Mouse (Mus musculus): ENCODE results near the gene Lrch1. TPM values are rescaled to one million over a fixed set of nuclear protein-coding genes. Genes with fewer than 3 reads are reported as not detected.

Lrch1 gene
- total RNA-seq, 2 experiments from 2014 or later, result 28.6 to 52.3 TPM

DNA sequence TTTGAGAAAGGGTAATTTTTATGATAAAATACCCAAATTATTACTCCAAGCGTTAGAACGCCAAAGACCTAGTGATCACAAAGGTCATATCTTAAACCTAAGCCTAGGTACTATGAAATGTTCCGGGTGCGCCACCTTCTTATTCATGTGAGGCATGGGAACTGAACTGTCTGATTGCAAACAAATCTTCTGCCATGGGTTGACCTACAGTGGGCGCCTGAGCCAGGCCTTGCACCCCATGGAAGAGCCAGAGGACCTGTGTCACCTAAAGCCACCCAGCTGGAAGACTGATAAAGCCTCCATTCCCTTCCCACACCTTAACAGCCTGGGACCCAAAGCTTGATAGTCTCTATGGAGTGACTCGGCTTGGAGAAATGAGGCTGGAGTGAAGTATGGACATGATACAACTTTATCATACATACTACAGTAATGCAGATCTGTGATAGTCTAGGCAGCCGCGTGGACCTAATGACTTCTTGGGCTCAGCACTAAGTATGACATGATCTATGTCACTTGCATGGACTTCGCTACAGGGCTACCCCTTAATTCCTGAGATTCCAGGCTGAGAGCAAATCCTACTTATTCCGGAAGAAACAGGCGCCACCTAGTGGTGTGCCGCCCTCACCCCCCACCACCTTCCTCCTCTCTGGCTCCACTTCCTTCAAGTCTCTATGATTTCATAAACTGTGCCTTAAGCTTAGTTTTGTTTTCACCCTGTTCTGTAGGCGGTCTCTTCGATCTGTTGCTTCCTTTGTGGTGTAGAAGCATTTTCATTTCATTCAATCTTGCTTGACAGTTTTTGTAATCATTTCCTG, 957 bp upstream of the Lrch1 start:
- peak; percentile 57 to 69 for DNase-seq (ENCODE audit: extremely low spot score in 1 of 2, low spot score in 2 of 2)
- intact Hi-C loops (cut with DNase I), result loop anchor here (2.0 to 10.0 kb wide), 6 partner anchors 41 to 184 kb away; no protein-coding TSS in a partner anchor

DNA sequence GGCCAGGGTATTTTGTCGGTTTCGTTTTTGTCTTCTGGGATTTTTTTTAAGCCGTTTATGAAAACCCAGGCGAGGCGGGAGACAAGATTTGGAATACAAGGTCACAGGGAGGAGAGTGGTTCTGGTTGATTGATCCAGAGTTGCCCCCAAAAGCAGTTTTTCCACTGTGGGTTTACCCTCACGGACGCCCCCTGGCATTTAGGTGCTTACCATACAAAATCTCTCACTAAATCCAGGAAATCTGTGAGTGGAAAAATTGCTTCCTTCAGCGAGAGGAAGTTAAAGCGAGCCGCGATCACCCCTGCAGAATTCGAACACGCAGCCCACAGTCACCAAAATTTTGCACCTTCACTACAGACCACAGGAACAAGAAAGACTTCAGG, 329 bp upstream of the Lrch1 start:
- no peak for DNase-seq (ENCODE audit: extremely low spot score in 1 of 2, low spot score in 2 of 2)
- intact Hi-C loops (cut with DNase I), result loop anchor here (2.0 to 10.0 kb wide), 6 partner anchors 41 to 183 kb away; no protein-coding TSS in a partner anchor

DNA sequence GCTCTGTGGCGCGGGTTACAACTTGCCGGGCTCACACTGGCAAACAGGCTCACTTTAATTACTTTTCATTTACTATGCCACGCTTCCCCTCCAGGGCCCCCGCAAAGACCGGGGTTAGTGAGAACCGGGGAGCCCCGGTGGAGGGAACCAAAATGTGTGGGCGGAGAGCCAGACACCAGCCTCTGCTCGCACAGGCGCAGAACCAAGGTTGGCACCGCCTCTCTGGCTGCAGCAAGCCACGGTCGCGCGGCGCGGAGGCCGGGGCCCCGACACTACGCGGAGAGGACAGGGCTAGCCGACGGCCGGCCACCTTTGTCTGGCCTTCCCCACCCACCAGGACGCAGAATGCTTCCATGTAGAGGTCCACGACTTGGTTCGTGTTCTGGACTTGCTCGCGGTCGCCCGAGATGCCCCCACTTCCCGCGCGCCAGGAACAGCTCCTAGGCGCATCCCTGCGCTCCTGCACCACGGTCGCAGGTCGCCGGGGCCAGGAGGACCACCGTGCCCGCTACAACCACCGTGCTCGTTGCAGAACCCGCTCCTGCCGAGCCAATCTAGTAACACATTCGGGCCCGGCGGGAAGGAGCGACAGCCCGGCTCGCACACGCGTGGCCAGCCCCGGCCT, 813 bp downstream of the Lrch1 start:
- intact Hi-C loops (cut with DNase I), result loop anchor here (5.0 to 10.0 kb wide), 5 partner anchors 40 to 155 kb away; no protein-coding TSS in a partner anchor
- peak; percentile 70 to 89 for DNase-seq (ENCODE audit: extremely low spot score in 1 of 2, low spot score in 2 of 2)

DNA sequence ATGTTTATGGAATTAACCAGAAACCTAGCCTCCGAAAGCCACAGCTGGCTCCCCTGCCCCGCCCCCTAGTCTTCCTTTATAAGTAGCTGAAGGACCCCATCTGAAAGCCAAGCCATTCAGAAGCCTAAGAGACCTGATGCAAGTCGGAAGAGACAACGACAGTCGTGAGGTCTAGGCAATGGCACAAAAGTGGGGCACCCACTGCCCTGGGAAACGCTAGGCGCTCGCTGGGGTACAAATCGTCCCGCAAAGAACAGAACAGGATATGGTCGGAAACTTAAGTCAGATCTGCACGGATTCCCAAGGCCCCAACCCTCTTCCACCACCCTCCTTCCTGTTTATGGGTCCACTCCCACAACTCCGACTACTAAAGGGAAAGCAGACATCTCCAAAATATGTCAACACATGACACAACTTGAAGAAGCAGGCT, 1.3 kb downstream of the Lrch1 start:
- DNase-seq (ENCODE audit: extremely low spot score in 1 of 2, low spot score in 2 of 2), result no peak
- intact Hi-C loops (cut with DNase I), result loop anchor here (5.0 to 10.0 kb wide), 5 partner anchors 39 to 154 kb away; no protein-coding TSS in a partner anchor

DNA sequence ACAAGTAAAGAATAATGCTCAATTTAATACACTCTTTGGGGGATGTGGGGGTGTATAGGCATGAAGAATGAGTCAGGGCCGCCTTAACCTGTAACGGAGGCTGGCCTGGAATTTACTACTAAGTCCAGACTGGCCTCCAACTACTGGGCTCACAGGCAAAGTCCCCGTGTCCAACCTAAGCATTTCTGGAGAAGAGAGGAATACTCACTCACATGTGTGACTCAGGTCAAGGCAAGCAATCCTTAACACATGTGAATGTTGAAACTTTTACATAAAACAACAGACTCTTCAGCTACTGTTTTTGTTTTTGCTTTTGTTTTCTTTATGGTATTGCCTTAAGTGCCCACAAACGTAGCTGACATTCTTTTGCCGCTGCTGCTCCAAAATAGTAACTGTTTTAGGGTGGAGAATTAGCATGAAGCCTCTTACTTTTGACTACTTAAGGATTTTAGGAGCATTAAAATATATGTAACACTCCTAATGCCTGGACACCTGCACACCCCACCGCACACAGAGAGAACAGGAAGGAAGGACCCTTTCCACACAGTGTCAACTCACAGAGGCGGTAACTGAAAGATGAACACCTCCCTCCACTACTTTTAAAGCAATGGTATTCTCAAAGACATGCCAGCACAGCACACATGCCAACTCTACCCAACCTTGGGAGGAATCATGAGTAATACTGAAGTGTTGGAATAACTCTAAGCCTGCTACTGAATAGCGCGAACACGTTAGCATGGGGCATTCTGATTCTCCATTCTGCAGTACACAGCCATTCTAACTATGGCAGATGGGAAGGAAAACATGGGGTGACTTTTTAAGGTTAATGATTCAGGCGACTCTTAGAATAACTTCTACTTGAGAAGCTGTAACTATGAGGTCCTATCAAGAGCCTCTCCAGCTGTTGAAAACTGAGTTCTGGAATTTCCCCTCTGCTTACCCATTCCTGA, 2.1 kb downstream of the Lrch1 start:
- intact Hi-C loops (cut with DNase I), result loop anchor here (5.0 to 10.0 kb wide), 5 partner anchors 38 to 153 kb away; no protein-coding TSS in a partner anchor
- no peak for DNase-seq (ENCODE audit: extremely low spot score in 1 of 2, low spot score in 2 of 2)

DNA sequence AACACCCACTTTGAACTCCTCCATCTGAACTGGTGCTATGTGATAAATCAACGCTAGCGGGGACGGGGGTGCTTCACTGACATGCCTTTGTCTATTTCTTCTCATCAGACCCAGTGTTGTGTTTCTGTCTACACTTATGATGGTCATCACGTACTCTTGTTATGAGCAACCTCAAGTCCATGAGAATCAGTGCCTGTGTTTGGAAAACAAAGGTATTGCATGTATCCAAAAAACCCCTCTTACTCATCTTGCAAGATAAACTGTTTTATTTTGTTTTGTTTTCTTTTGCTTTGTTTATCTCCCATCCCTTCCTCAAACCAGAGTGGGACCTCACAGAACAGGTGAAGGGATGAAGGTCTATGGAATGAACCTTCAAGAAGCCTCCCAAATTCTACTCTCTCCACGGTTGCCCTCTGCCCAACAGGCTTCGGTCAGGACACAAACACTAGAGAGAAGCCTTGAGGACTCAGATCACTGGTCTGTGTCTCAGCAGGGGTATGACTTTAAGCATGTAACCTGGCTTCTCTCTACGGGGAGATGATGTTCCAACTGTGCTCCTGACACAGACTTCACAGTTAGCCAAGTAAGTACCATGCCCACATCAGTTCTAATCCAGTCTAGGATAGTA, 3.4 kb downstream of the Lrch1 start:
- DNase-seq (ENCODE audit: extremely low spot score in 1 of 2, low spot score in 2 of 2), result no peak
- intact Hi-C loops (cut with DNase I), result loop anchor here (10.0 kb wide), 2 partner anchors 59 to 119 kb away; no protein-coding TSS in a partner anchor

DNA sequence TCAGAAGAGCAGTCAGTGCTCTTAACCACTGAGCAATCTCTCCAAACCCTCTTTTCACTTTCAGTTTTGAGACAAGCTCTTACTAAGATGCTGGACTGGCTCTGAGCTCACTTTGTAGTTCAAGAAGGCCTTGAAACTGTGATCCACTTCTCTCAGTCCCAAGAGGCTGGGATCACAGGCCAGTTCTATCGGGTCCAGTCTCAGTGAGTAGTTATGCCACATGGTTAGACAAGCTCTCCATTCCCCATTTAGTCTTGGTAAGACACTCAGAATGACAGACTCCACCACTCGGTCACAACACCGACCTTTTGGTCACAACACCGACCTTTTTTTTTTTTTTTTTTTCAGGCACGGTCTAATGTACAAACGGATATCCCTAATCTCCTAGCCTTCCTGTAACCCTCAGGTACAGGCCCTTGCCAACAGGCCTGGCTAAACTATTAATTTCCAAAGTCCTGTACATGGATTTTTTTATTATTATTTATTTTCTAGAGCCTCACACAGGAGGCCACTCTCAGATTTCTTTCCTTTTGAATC, 4.0 kb downstream of the Lrch1 start:
- DNase-seq (ENCODE audit: extremely low spot score in 1 of 2, low spot score in 2 of 2), result no peak
- intact Hi-C loops (cut with DNase I), result loop anchor here (10.0 kb wide), 2 partner anchors 59 to 119 kb away; no protein-coding TSS in a partner anchor

DNA sequence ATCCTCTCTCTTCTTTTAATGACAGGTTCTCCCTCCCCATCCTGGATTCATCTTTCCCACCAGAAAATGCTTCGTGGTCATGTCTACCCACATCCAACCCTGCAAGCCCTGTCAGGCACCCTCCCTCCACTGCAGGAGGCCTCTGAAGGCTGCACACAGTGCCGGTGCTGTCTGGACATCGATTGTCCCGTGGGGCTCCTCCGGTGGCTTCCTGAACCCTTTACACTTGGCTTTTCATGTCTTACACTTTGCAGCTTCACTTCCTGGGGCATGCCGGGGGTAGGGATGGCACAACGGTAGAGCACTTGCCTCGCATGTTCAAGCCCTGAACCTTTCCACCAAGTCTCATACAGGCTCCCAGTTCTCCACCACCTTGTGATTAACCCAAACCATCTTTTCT, 4.7 kb downstream of the Lrch1 start:
- intact Hi-C loops (cut with DNase I), result loop anchor here (10.0 kb wide), 2 partner anchors 58 to 118 kb away; no protein-coding TSS in a partner anchor
- no peak for DNase-seq (ENCODE audit: extremely low spot score in 1 of 2, low spot score in 2 of 2)

DNA sequence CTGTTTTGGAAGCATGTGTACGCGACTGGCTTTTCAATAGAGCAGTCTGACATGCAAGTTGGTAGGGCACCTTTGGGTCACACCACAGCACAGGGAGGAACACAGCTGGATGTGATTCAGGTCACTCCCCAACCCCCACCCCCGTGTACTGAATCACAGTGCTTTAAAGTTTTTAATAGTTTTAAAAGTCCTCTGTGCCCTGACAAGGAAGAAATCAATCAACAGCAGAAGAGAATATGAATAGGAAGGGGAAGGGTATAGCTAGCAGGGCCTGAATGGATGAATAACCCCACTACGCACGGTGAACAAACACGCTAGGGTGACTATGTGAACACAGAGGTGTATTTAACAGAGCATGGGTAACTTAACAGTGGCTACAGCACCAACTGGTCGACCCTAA, 6.1 kb downstream of the Lrch1 start:
- intact Hi-C loops (cut with DNase I), result loop anchor here (10.0 kb wide), 2 partner anchors 57 to 117 kb away; no protein-coding TSS in a partner anchor
- DNase-seq (ENCODE audit: extremely low spot score in 1 of 2, low spot score in 2 of 2), result no peak

DNA sequence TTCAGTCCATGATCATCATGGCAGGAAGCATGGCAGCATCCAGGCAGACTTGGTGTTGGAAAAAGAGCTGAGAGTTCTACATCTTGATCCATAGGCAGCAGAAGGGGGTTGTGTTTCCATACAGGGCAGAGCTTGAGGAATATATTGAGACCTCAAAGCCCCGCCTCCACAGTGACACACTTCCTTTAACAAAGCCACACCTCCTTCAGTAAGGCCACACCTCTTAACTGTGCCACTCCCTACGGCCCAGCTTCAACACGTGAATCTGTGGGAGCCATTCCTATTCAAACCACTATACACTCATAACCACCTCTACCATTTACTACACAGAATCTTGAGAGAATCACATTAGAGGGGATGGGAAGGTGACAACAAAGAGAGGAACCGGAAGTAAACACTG, 6.9 kb downstream of the Lrch1 start:
- intact Hi-C loops (cut with DNase I), result loop anchor here (10.0 kb wide), 2 partner anchors 56 to 116 kb away; no protein-coding TSS in a partner anchor
- DNase-seq (ENCODE audit: extremely low spot score in 1 of 2, low spot score in 2 of 2), result no peak

DNA sequence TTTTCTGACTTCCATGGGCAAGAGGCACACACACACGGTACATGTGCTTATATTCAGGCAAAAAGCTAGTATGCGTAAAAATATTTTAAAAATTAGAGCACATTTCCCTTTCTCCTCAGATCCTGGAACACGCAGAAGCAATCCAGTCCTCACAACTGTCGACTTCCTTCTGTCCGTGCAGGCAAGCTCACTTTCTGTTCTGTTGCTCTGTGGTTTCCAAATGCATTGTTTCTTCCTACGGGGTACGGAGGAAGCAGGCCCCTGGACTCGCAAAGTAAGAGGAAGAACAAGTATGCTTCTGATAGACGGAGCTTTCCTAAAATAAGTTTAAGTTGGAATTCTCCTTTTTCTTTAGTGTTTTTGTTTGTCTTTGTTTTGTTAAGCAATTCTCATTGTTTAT, 8.3 kb downstream of the Lrch1 start:
- intact Hi-C loops (cut with DNase I), result no loop called here
- DNase-seq (ENCODE audit: extremely low spot score in 1 of 2, low spot score in 2 of 2), result no peak

DNA sequence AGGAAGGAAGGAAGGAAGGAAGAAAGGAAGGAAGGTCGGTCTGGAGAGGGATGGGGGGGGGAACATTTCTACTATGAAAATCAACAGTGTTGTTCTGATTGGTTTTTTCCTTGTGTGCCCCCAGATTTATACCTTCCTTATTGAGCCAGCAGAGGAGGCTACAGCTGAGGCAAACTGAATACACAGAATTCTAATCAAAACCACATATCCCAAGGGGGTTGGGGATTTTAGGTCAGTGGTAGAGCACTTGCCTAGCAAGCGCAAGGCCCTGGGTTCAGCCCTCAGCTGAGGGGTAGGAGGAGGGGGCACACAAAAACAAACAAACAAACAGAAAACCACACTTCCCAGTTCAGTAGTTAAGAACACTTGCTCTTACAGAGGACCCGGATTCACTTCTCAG, 8.8 kb downstream of the Lrch1 start:
- DNase-seq (ENCODE audit: extremely low spot score in 1 of 2, low spot score in 2 of 2), result no peak

DNA sequence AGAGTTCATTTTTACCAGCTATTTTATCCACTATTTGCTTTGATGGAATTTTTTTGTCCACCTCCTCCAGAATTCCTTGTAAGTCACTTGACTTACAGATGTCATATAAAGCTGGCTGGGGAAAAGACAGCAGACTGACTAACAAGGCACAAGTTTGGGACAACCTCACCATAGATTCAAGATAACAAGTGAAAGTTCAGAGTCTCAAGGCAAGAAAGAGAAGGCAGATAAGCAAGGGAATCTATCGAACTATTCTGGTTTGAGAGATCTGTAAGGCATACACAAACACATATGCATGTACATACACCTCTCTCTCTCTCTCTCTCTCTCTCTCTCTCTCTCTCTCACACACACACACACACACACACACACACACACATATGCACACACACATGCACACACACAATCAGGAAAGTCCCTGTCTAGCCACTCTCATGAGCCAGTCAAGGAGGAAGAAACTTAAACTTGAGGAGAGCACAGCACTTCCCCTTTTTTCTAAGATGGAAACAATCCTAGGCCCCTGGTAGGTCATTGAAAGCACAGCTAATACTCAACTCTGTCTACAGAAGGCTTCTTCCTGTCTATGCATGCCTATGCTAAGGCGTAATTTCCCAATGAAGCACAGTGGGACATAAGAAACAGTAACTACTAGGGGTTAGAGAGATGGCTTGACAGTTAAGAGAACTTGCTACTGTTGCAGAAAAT, 11.0 kb downstream of the Lrch1 start:
- intact Hi-C loops (cut with DNase I), result no loop called here
- DNase-seq (ENCODE audit: extremely low spot score in 1 of 2, low spot score in 2 of 2), result no peak

More for the DNA sequence above, 8.8 kb downstream of the Lrch1 start:
- intact Hi-C loops (cut with DNase I), result no loop called here

DNA sequence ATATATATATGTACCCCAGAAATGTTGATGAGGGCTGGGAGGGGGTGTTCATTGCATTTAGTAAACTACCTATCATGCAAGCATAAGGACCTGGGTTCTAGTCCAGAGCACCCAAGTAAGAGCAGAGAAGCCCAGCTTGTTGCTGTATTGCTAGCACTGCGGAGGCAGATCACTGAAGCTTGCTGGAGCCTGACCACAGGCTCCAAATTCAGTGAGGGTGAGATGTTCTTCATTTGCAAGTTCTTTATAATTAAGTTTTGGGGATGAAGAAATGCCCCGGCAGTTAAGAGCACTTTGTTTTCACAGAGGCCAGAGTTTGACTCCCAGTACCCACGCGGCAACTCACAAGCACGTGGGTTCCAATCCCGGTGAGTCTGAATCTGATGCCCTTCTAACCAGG, 12.6 kb downstream of the Lrch1 start:
- intact Hi-C loops (cut with DNase I), result no loop called here

DNA sequence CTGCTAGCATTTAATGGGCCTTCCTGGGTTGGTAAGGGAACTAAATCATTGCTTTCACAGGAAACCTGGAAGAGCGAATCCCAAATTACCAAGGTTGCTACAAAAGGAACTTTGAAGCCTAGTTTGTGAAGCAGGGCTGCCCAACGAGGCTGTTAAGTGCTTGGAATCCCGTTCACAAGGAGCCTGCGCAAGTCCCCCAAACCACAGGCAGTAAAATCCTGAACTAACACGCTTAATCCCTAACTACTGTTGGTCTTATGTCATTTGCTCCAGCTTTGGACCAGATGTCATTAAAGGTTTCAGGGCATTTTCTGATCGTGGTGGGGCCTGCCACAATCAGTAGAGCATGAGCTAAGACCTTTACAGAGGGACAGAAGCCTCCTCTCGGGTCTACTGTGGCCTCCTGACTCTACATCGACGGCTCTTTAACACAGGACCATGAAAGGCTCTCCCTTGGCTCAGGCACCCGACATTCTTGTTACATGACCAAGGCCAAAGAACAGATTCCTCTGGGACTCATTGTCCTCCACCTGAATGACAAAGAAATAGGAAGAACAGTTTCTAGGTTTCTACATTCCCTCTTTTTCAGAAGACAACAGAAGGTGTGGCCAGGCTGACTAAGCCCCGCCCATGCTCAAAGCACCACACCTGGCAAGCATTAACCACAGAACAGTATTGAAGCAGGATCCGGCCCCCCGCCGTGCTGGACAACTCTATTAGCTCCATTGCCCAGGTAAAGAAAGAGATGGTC, 13.5 kb downstream of the Lrch1 start:
- intact Hi-C loops (cut with DNase I), result no loop called here
- DNase-seq (ENCODE audit: extremely low spot score in 1 of 2, low spot score in 2 of 2), result no peak

More for the DNA sequence above, 12.6 kb downstream of the Lrch1 start:
- DNase-seq (ENCODE audit: extremely low spot score in 1 of 2, low spot score in 2 of 2), result no peak

DNA sequence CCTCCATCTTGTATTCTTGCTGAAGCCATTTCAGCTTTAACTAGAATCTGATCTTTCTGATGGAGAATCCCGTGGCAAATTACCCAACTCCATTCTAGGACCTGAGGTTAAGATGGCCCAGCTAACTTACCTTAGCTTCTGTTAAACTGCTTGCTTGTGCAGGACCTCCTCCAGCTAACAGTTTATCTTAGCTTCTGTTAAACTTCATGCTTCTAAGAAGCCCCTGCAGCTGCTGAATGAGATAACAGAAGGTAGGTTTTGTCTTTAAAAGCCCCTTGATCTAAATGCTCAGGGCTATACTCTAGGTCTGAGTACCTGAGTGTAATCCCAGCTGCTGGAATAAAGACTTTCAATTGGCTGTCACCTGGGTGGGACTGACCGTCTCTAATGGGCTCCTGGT, 17.9 kb downstream of the Lrch1 start:
- intact Hi-C loops (cut with DNase I), result no loop called here
- DNase-seq (ENCODE audit: extremely low spot score in 1 of 2, low spot score in 2 of 2), result no peak

Measured in left cerebral cortex, postnatal 10 days (tissue).